Mouse (Mus musculus) cortical plate, adult 2 months (tissue): ENCODE data around the gene Esyt1.

Experiments used
- CTCF ChIP-seq: fragments of 200-500 bp; IDR thresholded peaks from 2 replicates; pipeline ENCODE4 v1.5.1; 2011; ENCODE audit warnings: mild to moderate bottlenecking, control low read depth, low read length; ENCODE audit not compliant: insufficient read depth; ENCODE audit errors: extremely low read depth
- POLR2A ChIP-seq: fragments of 200-500 bp; IDR thresholded peaks from 2 replicates; pipeline ENCODE4 v1.6.1; 2011; ENCODE audit warnings: mild to moderate bottlenecking, low read length, control low read depth; ENCODE audit not compliant: insufficient read depth; ENCODE audit errors: extremely low read depth

- TF ChIP-seq POLR2A (no peak), CTCF (no peak)
Measured at GRCm38 (mm10) chr10:128502341-128502740, 23.3 kb downstream of the Esyt1 start.
